Mouse (Mus musculus) hindbrain, embryonic 14.5 days (tissue): ENCODE measurements at regions not wholly inside any gene's neighbourhood (a gene's known extent, or its start where the extent isn't known, plus 50 kb on each side); places are given as distances from the start of the nearest gene placed in this dataset.

Experiments
- ATAC-seq: fragments of 200-750 bp; cut with Nextera tagmentation; 2 replicates; pipeline ENCODE4 v1.8.0; 2017; ENCODE audit warnings: moderate number of reproducible peaks, mild to moderate bottlenecking, moderate TSS enrichment, moderate library complexity; ENCODE audit not compliant: low FRiP score
- DNase-seq: peaks from one replicate; pipeline ENCODE4 v3.0.0-alpha.2; 2015; ENCODE audit warnings: low spot score
- H3K27ac ChIP-seq: fragments of 300-500 bp; sonication (generic); 2 replicates; pipeline ENCODE4 v1.5.1; 2014; ENCODE audit warnings: mild to moderate bottlenecking, moderate library complexity
- H3K27me3 ChIP-seq: fragments of 300-500 bp; sonication (generic); 2 replicates; pipeline ENCODE4 v1.6.1; 2014; ENCODE audit warnings: mild to moderate bottlenecking, low read length, mixed read lengths; ENCODE audit not compliant: control insufficient read depth, insufficient read depth
- H3K36me3 ChIP-seq: fragments of 300-500 bp; sonication (generic); replicated peaks from 2 replicates; pipeline ENCODE4 v1.6.1; 2014; ENCODE audit not compliant: control insufficient read depth, insufficient read depth
- H3K4me1 ChIP-seq: fragments of 300-500 bp; sonication (generic); replicated peaks from 2 replicates; pipeline ENCODE4 v1.6.1; 2014; ENCODE audit warnings: antibody characterized with exemption, low read length, mixed read lengths; ENCODE audit not compliant: control insufficient read depth, insufficient read depth
- H3K4me2 ChIP-seq: fragments of 300-500 bp; sonication (generic); replicated peaks from 2 replicates; pipeline ENCODE4 v1.6.1; 2014; ENCODE audit warnings: mild to moderate bottlenecking, moderate library complexity
- H3K4me3 ChIP-seq: fragments of 300-500 bp; sonication (generic); replicated peaks from 2 replicates; pipeline ENCODE4 v1.5.1; 2014; ENCODE audit warnings: mild to moderate bottlenecking, low read length
- H3K9ac ChIP-seq: fragments of 300-500 bp; sonication (generic); 2 replicates; pipeline ENCODE4 v1.6.1; 2014
- H3K9me3 ChIP-seq: fragments of 300-500 bp; sonication (generic); 2 replicates; pipeline ENCODE4 v1.6.1; 2016; ENCODE audit warnings: low read length; ENCODE audit not compliant: control insufficient read depth
- WGBS: fragments of 180-500 bp; shearing (Covaris S2); extraction: QIAGEN DNeasy Blood & Tissue Kit; methylation state at CpG from one replicate; pipeline ENCODE4 v1.1.7; 2014; 5-methylcytosine and 5-hydroxymethylcytosine counted together

- Histone ChIP-seq H3K36me3 (no peaks in the 10 kb centered on the region), H3K27me3 (no peaks in the 10 kb centered on the region), H3K4me3 (no peak overlapping the region), H3K9ac (no peak overlapping the region), H3K27ac (no peak overlapping the region), H3K4me1 (no peaks in the 10 kb centered on the region), H3K9me3 (no peaks in the 10 kb centered on the region), H3K4me2 (no peak overlapping the region)
- 69% methylated on average over 5 of the region's 5 CpGs for WGBS
- ATAC-seq (no peak), DNase-seq (no peak)
These were observed 252.1 kb downstream of the CK137956 start for GRCm38 (mm10) chr4:127718661-127719060.

GRCm38 (mm10) chr4:127712274-127712673, 258.5 kb downstream of the CK137956 start:
- H3K36me3 ChIP-seq: no peaks in the 10 kb centered on the region
- H3K4me2 ChIP-seq: no peak overlapping the region
- H3K27me3 ChIP-seq: no peaks in the 10 kb centered on the region
- ATAC-seq (no peak), DNase-seq (no peak)
- H3K27ac ChIP-seq: no peak overlapping the region
- no peak overlapping the region for H3K9ac ChIP-seq
- H3K9me3 ChIP-seq: no peaks in the 10 kb centered on the region
- 88% methylated on average over 10 of the region's 10 CpGs for WGBS
- H3K4me3 ChIP-seq: no peak overlapping the region
- no peaks in the 10 kb centered on the region for H3K4me1 ChIP-seq

GRCm38 (mm10) chr4:127710816-127711215, 259.9 kb downstream of the CK137956 start:
- DNase-seq: no peak
- Histone ChIP-seq H3K4me2 (no peak overlapping the region), H3K4me1 (no peaks in the 10 kb centered on the region), H3K27me3 (no peaks in the 10 kb centered on the region), H3K9ac (no peak overlapping the region), H3K27ac (no peak overlapping the region), H3K9me3 (no peaks in the 10 kb centered on the region), H3K4me3 (no peak overlapping the region), H3K36me3 (no peaks in the 10 kb centered on the region)
- WGBS: 64% methylated on average over 4 of the region's 4 CpGs
- no peak for ATAC-seq

DNA sequence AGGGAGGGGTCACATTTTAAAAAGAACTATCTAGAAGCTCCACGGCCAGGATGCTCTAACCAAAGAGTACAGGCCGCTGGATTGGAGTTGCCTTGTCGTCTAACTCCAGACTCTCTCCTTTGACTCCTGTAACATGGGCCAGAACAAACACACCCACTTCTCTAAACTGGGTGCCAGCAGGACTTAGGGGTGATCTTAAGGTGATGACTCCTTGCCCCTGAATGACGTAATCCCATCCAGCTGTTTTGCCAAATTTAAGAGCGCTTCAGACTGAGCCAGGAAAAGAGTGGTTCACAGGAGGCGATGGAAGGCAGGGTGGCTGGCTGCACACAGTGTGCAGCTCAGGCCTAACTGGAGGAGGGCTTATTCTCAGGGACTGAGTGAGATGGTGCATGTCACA, 261.0 kb downstream of the CK137956 start:
- H3K27me3 ChIP-seq: no peaks in the 10 kb centered on the region
- H3K4me3 ChIP-seq: no peak overlapping the region
- H3K4me1 ChIP-seq: no peaks in the 10 kb centered on the region
- no peak for DNase-seq
- H3K36me3 ChIP-seq: no peaks in the 10 kb centered on the region
- H3K4me2 ChIP-seq: no peak overlapping the region
- no peaks in the 10 kb centered on the region for H3K9me3 ChIP-seq
- H3K27ac ChIP-seq: no peak overlapping the region
- no peak for ATAC-seq
- 89% methylated on average over 6 of the region's 6 CpGs for WGBS
- H3K9ac ChIP-seq: no peak overlapping the region

DNA sequence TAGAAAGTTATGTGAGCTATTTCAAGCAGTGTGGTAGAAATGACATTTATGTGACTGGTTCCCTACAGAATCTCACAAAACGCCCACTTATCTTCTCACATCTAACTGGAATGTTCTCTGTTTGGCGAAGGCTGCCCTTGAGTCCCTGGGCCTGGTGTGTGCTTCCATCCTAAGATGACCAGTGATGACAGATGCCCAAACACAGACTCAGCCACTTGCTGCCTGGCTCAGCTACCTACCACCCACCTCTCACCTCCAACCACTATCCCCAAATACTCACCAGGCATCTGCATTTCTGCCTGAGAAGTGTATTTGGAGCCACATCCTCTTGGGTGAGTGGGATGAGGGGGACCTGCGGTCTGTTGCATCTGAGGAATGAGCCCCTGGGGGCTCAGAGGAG, 262.6 kb downstream of the CK137956 start:
- no peak for DNase-seq
- no peak for ATAC-seq
- Histone ChIP-seq H3K9me3 (no peaks in the 10 kb centered on the region), H3K4me3 (no peak overlapping the region), H3K4me1 (no peaks in the 10 kb centered on the region), H3K36me3 (no peaks in the 10 kb centered on the region), H3K9ac (no peak overlapping the region), H3K27me3 (no peaks in the 10 kb centered on the region), H3K27ac (no peak overlapping the region), H3K4me2 (no peak overlapping the region)
- 90% methylated on average over 3 of the region's 3 CpGs for WGBS

DNA sequence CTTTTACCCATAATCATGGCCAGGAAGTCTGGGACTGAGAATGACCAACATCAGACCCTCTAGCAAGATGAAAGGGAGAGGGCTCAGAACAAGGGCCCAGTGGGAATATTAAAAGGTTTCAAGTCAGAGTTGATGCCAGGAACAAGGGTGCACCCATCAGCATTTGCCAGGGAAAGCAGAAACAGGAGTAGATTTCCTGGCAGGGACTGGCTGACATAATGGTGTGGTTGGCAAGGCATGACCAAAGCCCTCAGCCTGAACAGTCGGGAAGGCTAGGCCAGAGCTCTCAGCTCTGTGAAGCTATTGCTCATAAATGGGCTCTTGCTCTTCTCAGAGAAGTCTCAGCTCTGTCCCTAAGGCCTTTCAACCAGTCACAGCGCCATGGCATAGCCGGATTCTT, 263.6 kb downstream of the CK137956 start:
- no peak for ATAC-seq
- no peak overlapping the region for H3K27ac ChIP-seq
- DNase-seq: no peak

DNA sequence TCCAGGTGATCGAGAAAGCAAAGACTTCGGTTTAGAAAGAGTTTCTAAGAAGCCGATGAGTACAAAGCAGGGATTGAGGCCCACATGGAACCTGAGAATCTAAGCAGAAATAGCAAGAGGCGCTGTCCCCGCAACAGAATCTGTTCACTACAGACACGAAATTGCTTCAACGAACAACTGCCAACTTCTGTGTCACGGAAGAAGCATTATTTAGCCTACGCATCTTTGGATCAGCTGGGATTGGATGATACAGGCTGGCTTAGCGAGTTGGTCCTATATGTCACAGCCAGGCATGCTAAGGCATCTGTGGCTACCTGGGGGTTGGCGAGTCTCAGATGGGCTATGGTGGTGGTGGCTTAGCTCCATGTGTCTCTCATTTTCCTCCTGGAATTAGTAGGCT, 269.1 kb downstream of the CK137956 start:
- DNase-seq (no peak), ATAC-seq (no peak)
- WGBS: 95% methylated on average over 11 of the region's 11 CpGs
- Histone ChIP-seq H3K9ac (no peak overlapping the region), H3K4me2 (no peak overlapping the region), H3K27ac (no peak overlapping the region), H3K36me3 (no peaks in the 10 kb centered on the region), H3K4me3 (no peak overlapping the region), H3K9me3 (no peaks in the 10 kb centered on the region), H3K27me3 (no peaks in the 10 kb centered on the region), H3K4me1 (no peaks in the 10 kb centered on the region)

More for the DNA sequence above, 263.6 kb downstream of the CK137956 start:
- no peak overlapping the region for H3K4me2 ChIP-seq
- no peaks in the 10 kb centered on the region for H3K9me3 ChIP-seq
- no peak overlapping the region for H3K9ac ChIP-seq
- no peak overlapping the region for H3K4me3 ChIP-seq
- WGBS: 95% methylated on average over 3 of the region's 3 CpGs
- no peaks in the 10 kb centered on the region for H3K27me3 ChIP-seq
- no peaks in the 10 kb centered on the region for H3K4me1 ChIP-seq
- H3K36me3 ChIP-seq: no peaks in the 10 kb centered on the region

- H3K4me1 ChIP-seq: no peaks in the 10 kb centered on the region
- no peak for DNase-seq
- H3K27me3 ChIP-seq: no peaks in the 10 kb centered on the region
- WGBS: 39% methylated on average over 4 of the region's 4 CpGs
- H3K36me3 ChIP-seq: no peaks in the 10 kb centered on the region
- H3K9me3 ChIP-seq: no peaks in the 10 kb centered on the region
- no peak overlapping the region for H3K9ac ChIP-seq
- ATAC-seq: no peak
- H3K4me3 ChIP-seq: no peak overlapping the region
- no peak overlapping the region for H3K27ac ChIP-seq
- no peak overlapping the region for H3K4me2 ChIP-seq
These were observed 280.8 kb downstream of the CK137956 start for GRCm38 (mm10) chr4:127689986-127690385.

DNA sequence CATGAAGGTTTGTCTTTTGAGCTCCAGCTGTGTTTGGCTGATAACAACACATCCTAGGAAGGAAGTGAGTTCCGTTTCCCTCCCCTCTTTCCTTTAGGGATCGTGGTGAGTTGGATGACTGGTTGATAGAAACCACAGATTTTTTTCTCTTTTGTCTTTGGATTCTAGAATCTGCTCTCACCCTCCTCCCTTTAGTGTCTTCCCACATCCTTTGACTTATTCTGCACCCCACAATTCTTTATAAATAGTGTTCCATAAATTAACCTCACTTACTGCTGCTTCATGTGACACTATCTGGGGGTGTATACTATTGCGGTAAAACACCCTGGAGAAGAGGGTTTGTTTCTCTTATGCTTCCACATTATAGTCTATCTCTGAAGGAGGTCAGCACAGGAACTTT, 285.7 kb downstream of the CK137956 start:
- no peaks in the 10 kb centered on the region for H3K9me3 ChIP-seq
- no peaks in the 10 kb centered on the region for H3K36me3 ChIP-seq
- H3K27ac ChIP-seq: no peak overlapping the region
- H3K4me3 ChIP-seq: no peak overlapping the region
- DNase-seq (no peak), ATAC-seq (no peak)
- H3K4me1 ChIP-seq: no peaks in the 10 kb centered on the region
- H3K27me3 ChIP-seq: no peaks in the 10 kb centered on the region
- 82% methylated on average over 3 of the region's 3 CpGs for WGBS
- H3K9ac ChIP-seq: no peak overlapping the region
- H3K4me2 ChIP-seq: no peak overlapping the region

GRCm38 (mm10) chr4:127679391-127679790, 291.4 kb downstream of the CK137956 start:
- no peak overlapping the region for H3K27ac ChIP-seq
- WGBS: 36% methylated on average over 4 of the region's 4 CpGs

More at GRCm38 (mm10) chr4:127679391-127679790, 291.4 kb downstream of the CK137956 start:
- H3K9ac ChIP-seq: no peak overlapping the region
- no peaks in the 10 kb centered on the region for H3K36me3 ChIP-seq
- peaks cover 11% of the 10 kb centered on the region for H3K4me1 ChIP-seq
- no peaks in the 10 kb centered on the region for H3K9me3 ChIP-seq
- H3K4me2 ChIP-seq: no peak overlapping the region
- H3K27me3 ChIP-seq: no peaks in the 10 kb centered on the region
- DNase-seq: no peak
- ATAC-seq: no peak
- H3K4me3 ChIP-seq: no peak overlapping the region
